Mouse (Mus musculus): ENCODE measurements around the gene Ffar2. TPM values are rescaled to one million over a fixed set of nuclear protein-coding genes. Genes with fewer than 3 reads are reported as not detected.

Ffar2 gene
- polyA plus RNA-seq, 1 experiment, result 0.55 TPM

GRCm38 (mm10) chr7:30769236-30769635 lies 54.3 kb downstream of the Ffar2 start:
- no peak for DNase-seq (ENCODE audit: low spot score)

Other genes with a start within 250 kb of the Ffar2 start
- 38.3 and 40.2 TPM in 2 replicates for gene Kmt2b, start 235.0 kb downstream of the Ffar2 start, polyA plus RNA-seq (2012; rRNA removed)
- 1.8 and 2.4 TPM in 2 replicates for gene Zbtb32, start 224.9 kb downstream of the Ffar2 start, polyA plus RNA-seq (2012; rRNA removed)
- gene Upk1a, start 210.9 kb downstream of the Ffar2 start, polyA plus RNA-seq (2012; rRNA removed), result 2,098 and 2,832 TPM in 2 replicates
- gene Cox6b1, start 197.6 kb downstream of the Ffar2 start, polyA plus RNA-seq (2012; rRNA removed), result 703 and 875 TPM in 2 replicates
- gene Etv2, start 187.9 kb downstream of the Ffar2 start, polyA plus RNA-seq (2012; rRNA removed), result not detected in 2 replicates
- gene Rbm42, start 173.5 kb downstream of the Ffar2 start, polyA plus RNA-seq (2012; rRNA removed), result 58.5 and 64.1 TPM in 2 replicates
- 9.4 and 13.2 TPM in 2 replicates for gene Haus5, start 158.8 kb downstream of the Ffar2 start, polyA plus RNA-seq (2012; rRNA removed)
- gene Pmis2, start 152.2 kb downstream of the Ffar2 start, polyA plus RNA-seq (2012; rRNA removed), result not detected in 2 replicates
- not detected in 2 replicates for gene 2200002J24Rik, start 124.8 kb downstream of the Ffar2 start, polyA plus RNA-seq (2012; rRNA removed)
- 0.03 TPM in 1 of 2 replicates, not detected in the other for gene Atp4a, start 111.6 kb downstream of the Ffar2 start, polyA plus RNA-seq (2012; rRNA removed)
- gene Tmem147, start 94.2 kb downstream of the Ffar2 start, polyA plus RNA-seq (2012; rRNA removed), result 97.6 and 129 TPM in 2 replicates
- not detected in 2 replicates for gene Gapdhs, start 80.1 kb downstream of the Ffar2 start, polyA plus RNA-seq (2012; rRNA removed)
- 17.9 and 21.2 TPM in 2 replicates for gene Sbsn, start 72.3 kb downstream of the Ffar2 start, polyA plus RNA-seq (2012; rRNA removed)
- gene Dmkn, start 60.0 kb downstream of the Ffar2 start, polyA plus RNA-seq (2012; rRNA removed), result 9.8 and 16.2 TPM in 2 replicates
- gene Krtdap, start 35.9 kb downstream of the Ffar2 start, polyA plus RNA-seq (2012; rRNA removed), result 29.5 and 47.2 TPM in 2 replicates
- not detected in 2 replicates for gene Ffar3, start 32.4 kb upstream of the Ffar2 start, polyA plus RNA-seq (2012; rRNA removed)
- gene Ffar1, start 37.8 kb upstream of the Ffar2 start, polyA plus RNA-seq (2012; rRNA removed), result not detected in 2 replicates
- gene Cd22, start 56.6 kb upstream of the Ffar2 start, polyA plus RNA-seq (2012; rRNA removed), result 0.49 and 0.58 TPM in 2 replicates
- gene Mag, start 91.1 kb upstream of the Ffar2 start, polyA plus RNA-seq (2012; rRNA removed), result 0.81 and 1.1 TPM in 2 replicates
- gene Hamp2, start 100.9 kb upstream of the Ffar2 start, polyA plus RNA-seq (2012; rRNA removed), result not detected in 2 replicates
- gene Hamp, start 120.3 kb upstream of the Ffar2 start, polyA plus RNA-seq (2012; rRNA removed), result not detected in 2 replicates
- gene Usf2, start 133.0 kb upstream of the Ffar2 start, polyA plus RNA-seq (2012; rRNA removed), result 109 and 118 TPM in 2 replicates
- gene Lsr, start 149.7 kb upstream of the Ffar2 start, polyA plus RNA-seq (2012; rRNA removed), result 38.0 and 38.9 TPM in 2 replicates
- 4.9 and 7.7 TPM in 2 replicates for gene Fam187b, start 150.0 kb upstream of the Ffar2 start, polyA plus RNA-seq (2012; rRNA removed)
- 103 and 107 TPM in 2 replicates for gene Fxyd5, start 218.7 kb upstream of the Ffar2 start, polyA plus RNA-seq (2012; rRNA removed)
- gene Fxyd7, start 227.7 kb upstream of the Ffar2 start, polyA plus RNA-seq (2012; rRNA removed), result 7.4 and 10.7 TPM in 2 replicates
- 494 and 552 TPM in 2 replicates for gene Fxyd1, start 233.4 kb upstream of the Ffar2 start, polyA plus RNA-seq (2012; rRNA removed)
- 16.0 and 17.8 TPM in 2 replicates for gene Lgi4, start 235.6 kb upstream of the Ffar2 start, polyA plus RNA-seq (2012; rRNA removed)

Data from urinary bladder, adult 2 months (tissue).